Mouse (Mus musculus) MEL (cell line): Measurements from ENCODE around the gene Chrm3. TPM values are rescaled to one million over a fixed set of nuclear protein-coding genes. Genes with fewer than 3 reads are reported as not detected.

ENCODE experiments used
- DNase-seq: peaks from one replicate; pipeline ENCODE4 v3.0.0; 2011; ENCODE audit warnings: low read depth, low spot score
- H3K27ac ChIP-seq: 2 replicates; pipeline ENCODE4 v1.5.1; 2012; ENCODE audit warnings: low read depth, mild to moderate bottlenecking, control low read depth, low read length, moderate library complexity; ENCODE audit not compliant: control insufficient read depth
- H3K27me3 ChIP-seq, 2 experiments: fragments of 150-350 bp in 1 of 2; sonication (generic) in 1 of 2; 2 replicates each; pipeline ENCODE4 v1.6.1; 2012; ENCODE audit warnings: low read length in 2 of 2, mild to moderate bottlenecking in 2 of 2, improper control_type of control experiment in 1 of 2, moderate library complexity in 1 of 2; ENCODE audit not compliant: insufficient read depth in 2 of 2, control insufficient read depth in 1 of 2
- H3K36me3 ChIP-seq, 2 experiments: 2 replicates each; pipeline ENCODE4 v1.6.1; 2012 to 2014; ENCODE audit warnings: low read length in 2 of 2, improper control_type of control experiment in 1 of 2, inconsistent platforms in 1 of 2, mild to moderate bottlenecking in 1 of 2; ENCODE audit not compliant: insufficient read depth in 2 of 2, control insufficient read depth in 1 of 2
- H3K4me1 ChIP-seq, 2 experiments: fragments of 150-350 bp in 1 of 2; sonication (generic) in 1 of 2; 2 replicates each; pipeline ENCODE4 v1.6.1; 2012; ENCODE audit warnings: low read length in 2 of 2, improper control_type of control experiment in 1 of 2, mild to moderate bottlenecking in 1 of 2; ENCODE audit not compliant: insufficient read depth in 2 of 2, control insufficient read depth in 1 of 2
- H3K4me3 ChIP-seq, 2 experiments: fragments of 150-350 bp in 1 of 2; sonication (generic) in 1 of 2; 2 replicates each; pipeline ENCODE4 v1.5.1; 2012; ENCODE audit warnings: low read depth in 2 of 2, low read length in 2 of 2, mild to moderate bottlenecking in 2 of 2, moderate library complexity in 2 of 2, control low read depth in 1 of 2, improper control_type of control experiment in 1 of 2; ENCODE audit not compliant: control insufficient read depth in 1 of 2, insufficient read depth in 1 of 2
- H3K79me2 ChIP-seq: 2 replicates; pipeline ENCODE4 v1.6.1; 2012; ENCODE audit warnings: mild to moderate bottlenecking, low read length, moderate library complexity; ENCODE audit not compliant: control insufficient read depth, poor library complexity, insufficient read depth
- H3K9ac ChIP-seq: 2 replicates; pipeline ENCODE4 v1.6.1; 2012; ENCODE audit warnings: low read depth, mild to moderate bottlenecking, control low read depth, low read length, moderate library complexity; ENCODE audit not compliant: control insufficient read depth, poor library complexity, severe bottlenecking
- H3K9me3 ChIP-seq: fragments of 150-350 bp; sonication (generic); replicated peaks from 2 replicates; pipeline ENCODE4 v1.6.1; 2012; ENCODE audit warnings: mild to moderate bottlenecking, low read length, improper control_type of control experiment, moderate library complexity; ENCODE audit not compliant: insufficient read depth
- BHLHE40 ChIP-seq: IDR thresholded peaks from 2 replicates; pipeline ENCODE4 v1.6.1; 2012; ENCODE audit warnings: low read depth, mild to moderate bottlenecking, inconsistent platforms, low read length, improper control_type of control experiment, borderline replicate concordance
- CHD1 ChIP-seq: IDR thresholded peaks from 2 replicates; pipeline ENCODE4 v1.6.1; 2012; ENCODE audit warnings: low read depth, mild to moderate bottlenecking, inconsistent platforms, low read length, improper control_type of control experiment
- CHD2 ChIP-seq: IDR thresholded peaks from 2 replicates; pipeline ENCODE4 v1.6.1; 2011; ENCODE audit warnings: low read length, improper control_type of control experiment
- E2F4 ChIP-seq: IDR thresholded peaks from 2 replicates; pipeline ENCODE4 v1.6.1; 2011; ENCODE audit warnings: low read depth, low read length, improper control_type of control experiment, borderline replicate concordance
- ELF1 ChIP-seq: IDR thresholded peaks from 2 replicates; pipeline ENCODE4 v1.6.1; 2014; ENCODE audit warnings: low read depth, mild to moderate bottlenecking, inconsistent platforms, low read length, improper control_type of control experiment, moderate library complexity
- EP300 ChIP-seq, 2 experiments: IDR thresholded peaks; 2 replicates each; pipeline ENCODE4 v1.6.1; 2011; ENCODE audit warnings: improper control_type of control experiment in 2 of 2, low read length in 2 of 2, low read depth in 1 of 2, mild to moderate bottlenecking in 1 of 2
- GABPA ChIP-seq: IDR thresholded peaks from 2 replicates; pipeline ENCODE4 v1.6.1; 2012; ENCODE audit warnings: low read depth, mild to moderate bottlenecking, inconsistent platforms, low read length, improper control_type of control experiment, moderate library complexity
- GATA1 ChIP-seq: IDR thresholded peaks from 2 replicates; pipeline ENCODE4 v1.6.1; 2011; ENCODE audit warnings: low read depth, low read length, improper control_type of control experiment
- HCFC1 ChIP-seq: IDR thresholded peaks from 2 replicates; pipeline ENCODE4 v1.6.1; 2012; ENCODE audit warnings: low read depth, mild to moderate bottlenecking, inconsistent platforms, low read length, improper control_type of control experiment, moderate library complexity
- JUND ChIP-seq: IDR thresholded peaks from 2 replicates; pipeline ENCODE4 v1.6.1; 2011; ENCODE audit warnings: low read depth, mild to moderate bottlenecking, improper control_type of control experiment, low read length
- KAT2A ChIP-seq: conservative IDR thresholded peaks from 2 replicates; pipeline ENCODE4 v1.6.1; 2012; ENCODE audit warnings: low read depth, low read length, improper control_type of control experiment, inconsistent platforms
- MAFK ChIP-seq: IDR thresholded peaks from 2 replicates; pipeline ENCODE4 v1.6.1; 2011; ENCODE audit warnings: low read depth, mild to moderate bottlenecking, low read length, improper control_type of control experiment, borderline replicate concordance
- MAX ChIP-seq: IDR thresholded peaks from 2 replicates; pipeline ENCODE4 v1.6.1; 2011; ENCODE audit warnings: low read length, improper control_type of control experiment
- MAZ ChIP-seq: IDR thresholded peaks from 2 replicates; pipeline ENCODE4 v1.6.1; 2012; ENCODE audit warnings: low read depth, mild to moderate bottlenecking, inconsistent platforms, low read length, improper control_type of control experiment
- MXI1 ChIP-seq: IDR thresholded peaks from 2 replicates; pipeline ENCODE4 v1.6.1; 2011; ENCODE audit warnings: mild to moderate bottlenecking, low read depth, low read length, improper control_type of control experiment
- MYB ChIP-seq: IDR thresholded peaks from 2 replicates; pipeline ENCODE4 v1.6.1; 2011; ENCODE audit warnings: mild to moderate bottlenecking, low read depth, low read length, improper control_type of control experiment
- POLR2A ChIP-seq, 2 experiments: IDR thresholded peaks; 2 replicates each; pipeline ENCODE4 v1.6.1; 2011 to 2012; ENCODE audit warnings: low read length in 2 of 2, mild to moderate bottlenecking in 2 of 2, control low read depth in 1 of 2, improper control_type of control experiment in 1 of 2, low read depth in 1 of 2, moderate library complexity in 1 of 2; ENCODE audit not compliant: control insufficient read depth in 1 of 2, insufficient read depth in 1 of 2, poor library complexity in 1 of 2
- RAD21 ChIP-seq: IDR thresholded peaks from 2 replicates; pipeline ENCODE4 v1.6.1; 2011; ENCODE audit warnings: mild to moderate bottlenecking, low read depth, low read length, improper control_type of control experiment
- RCOR1 ChIP-seq: IDR thresholded peaks from 2 replicates; pipeline ENCODE4 v1.6.1; 2012; ENCODE audit warnings: low read depth, mild to moderate bottlenecking, inconsistent platforms, low read length, improper control_type of control experiment
- SMC3 ChIP-seq: IDR thresholded peaks from 2 replicates; pipeline ENCODE4 v1.6.1; 2011; ENCODE audit warnings: low read depth, low read length, improper control_type of control experiment
- TAL1 ChIP-seq: IDR thresholded peaks from 2 replicates; pipeline ENCODE4 v1.6.1; 2012; ENCODE audit warnings: mild to moderate bottlenecking, inconsistent platforms, low read length, moderate library complexity, mixed read lengths
- TBP ChIP-seq: IDR thresholded peaks from 2 replicates; pipeline ENCODE4 v1.8.0; 2011; ENCODE audit warnings: low read depth, low read length, improper control_type of control experiment
- UBTF ChIP-seq: IDR thresholded peaks from 2 replicates; pipeline ENCODE4 v1.6.1; 2012; ENCODE audit warnings: low read depth, mild to moderate bottlenecking, inconsistent platforms, low read length, improper control_type of control experiment, moderate library complexity, borderline replicate concordance; ENCODE audit not compliant: insufficient read depth
- USF1 ChIP-seq: IDR thresholded peaks from 2 replicates; pipeline ENCODE4 v1.6.1; 2014; ENCODE audit warnings: low read depth, mild to moderate bottlenecking, inconsistent platforms, low read length, improper control_type of control experiment, moderate library complexity
- ZC3H11A ChIP-seq: IDR thresholded peaks from 2 replicates; pipeline ENCODE4 v1.6.1; 2012; ENCODE audit warnings: low read depth, mild to moderate bottlenecking, inconsistent platforms, low read length, improper control_type of control experiment
- ZKSCAN1 ChIP-seq: IDR thresholded peaks from 2 replicates; pipeline ENCODE4 v1.6.1; 2012; ENCODE audit warnings: low read depth, mild to moderate bottlenecking, inconsistent platforms, low read length, improper control_type of control experiment, moderate library complexity
- ZMIZ1 ChIP-seq: IDR thresholded peaks from 2 replicates; pipeline ENCODE4 v1.6.1; 2012; ENCODE audit warnings: low read depth, mild to moderate bottlenecking, inconsistent platforms, low read length, improper control_type of control experiment, moderate library complexity
- ZNF384 ChIP-seq: IDR thresholded peaks from 2 replicates; pipeline ENCODE4 v1.6.1; 2012; ENCODE audit warnings: low read depth, mild to moderate bottlenecking, inconsistent platforms, low read length, improper control_type of control experiment
- polyA plus RNA-seq, 2 experiments: library from polyadenylated mRNA; stranded (reverse) in 1 of 2; unstranded in 1 of 2; fragments of >175 nt in 1 of 2; fragments of >200 nt in 1 of 2; gene quantifications; 2 replicates each; pipeline versions ENCODE4 v1.2.1 to v1.2.4; 2012; ENCODE audit warnings: low replicate concordance in 2 of 2, low read depth in 1 of 2; ENCODE audit not compliant: insufficient read length in 2 of 2, insufficient read depth in 1 of 2, missing spikeins in 1 of 2
- total RNA-seq: library from RNA; depleted of rRNA; stranded (reverse); fragments of 300-350 nt; gene quantifications from 2 replicates; pipeline ENCODE4 v1.2.3, GENCODE M21; 2012

The Chrm3 gene
- total and polyA plus RNA-seq, 3 experiments = not detected

- no peak overlapping the region for H3K27ac ChIP-seq
- H3K4me1 ChIP-seq = no peaks in the 10 kb centered on the region
- H3K4me3 ChIP-seq = no peak overlapping the region
- no peak for TF ChIP-seq TAL1
- TF ChIP-seq ZMIZ1 = no peak
- no peak for TF ChIP-seq ZC3H11A
- TF ChIP-seq UBTF = no peak
- TF ChIP-seq HCFC1 = no peak
- no peak for TF ChIP-seq GATA1
- TF ChIP-seq TBP = no peak
- TF ChIP-seq USF1 = no peak
- TF ChIP-seq RAD21 = no peak
- TF ChIP-seq EP300 (IDR thresholded peaks at IDR 0.05; ENCODE audit: low read depth in 1 of 2, low read length in 2 of 2) = no peak
- no peak for TF ChIP-seq CHD1
- TF ChIP-seq MXI1 = no peak
- TF ChIP-seq MAZ = no peak
- no peak for TF ChIP-seq ELF1
- no peak for DNase-seq
- no peaks in the 10 kb centered on the region for H3K79me2 ChIP-seq
- no peak overlapping the region for H3K9ac ChIP-seq
- no peaks in the 10 kb centered on the region for H3K9me3 ChIP-seq
- H3K27me3 ChIP-seq = no peaks in the 10 kb centered on the region; a peak in 1 of 4 replicates
- H3K36me3 ChIP-seq = no peaks in the 10 kb centered on the region
These were observed 25.1 kb downstream of the Chrm3 start for GRCm38 (mm10) chr13:10335558-10335957.

GRCm38 (mm10) chr13:10332762-10333161 is 27.9 kb downstream of the Chrm3 start:
- Histone ChIP-seq H3K27ac (no peak overlapping the region), H3K36me3 (no peaks in the 10 kb centered on the region), H3K4me1 (no peaks in the 10 kb centered on the region), H3K9me3 (no peaks in the 10 kb centered on the region), H3K27me3 (no peaks in the 10 kb centered on the region; a peak in 1 of 4 replicates), H3K9ac (no peak overlapping the region), H3K79me2 (no peaks in the 10 kb centered on the region), H3K4me3 (no peak overlapping the region)
- TF ChIP-seq E2F4 (no peak), MAZ (no peak), MAFK (no peak)
- no peak for DNase-seq

GRCm38 (mm10) chr13:10309811-10310210 is 50.8 kb downstream of the Chrm3 start:
- H3K9ac ChIP-seq = no peak overlapping the region
- TF ChIP-seq CHD2 = no peak
- no peak for TF ChIP-seq BHLHE40
- TF ChIP-seq GABPA = no peak
- no peak for TF ChIP-seq MAX
- no peak for TF ChIP-seq HCFC1
- no peak for TF ChIP-seq JUND
- TF ChIP-seq MYB = no peak
- TF ChIP-seq ZNF384 = no peak
- no peak for TF ChIP-seq E2F4
- no peak for TF ChIP-seq SMC3
- no peak for TF ChIP-seq POLR2A (IDR thresholded peaks at IDR 0.05; ENCODE audit: control insufficient read depth in 1 of 2, insufficient read depth in 1 of 2, low read depth in 1 of 2, low read length in 2 of 2, poor library complexity in 1 of 2)
- TF ChIP-seq KAT2A = no peak
- no peak for TF ChIP-seq ZC3H11A
- TF ChIP-seq USF1 = no peak
- no peak for TF ChIP-seq RAD21
- TF ChIP-seq TAL1 = no peak
- no peak for TF ChIP-seq RCOR1
- no peak for TF ChIP-seq ZKSCAN1

More at GRCm38 (mm10) chr13:10309811-10310210, 50.8 kb downstream of the Chrm3 start:
- no peak for DNase-seq
- Histone ChIP-seq H3K4me3 (no peak overlapping the region), H3K4me1 (no peaks in the 10 kb centered on the region), H3K27ac (no peak overlapping the region), H3K79me2 (no peaks in the 10 kb centered on the region), H3K27me3 (no peaks in the 10 kb centered on the region), H3K9me3 (no peaks in the 10 kb centered on the region), H3K36me3 (no peaks in the 10 kb centered on the region)
